Mouse (Mus musculus): ENCODE results near the gene Cldn7.

The Cldn7 gene

GRCm38 (mm10) chr11:69989949-69990348 lies 25.4 kb downstream of the Cldn7 start:
- intact Hi-C loops (cut with DNase I): no loop called here

DNA sequence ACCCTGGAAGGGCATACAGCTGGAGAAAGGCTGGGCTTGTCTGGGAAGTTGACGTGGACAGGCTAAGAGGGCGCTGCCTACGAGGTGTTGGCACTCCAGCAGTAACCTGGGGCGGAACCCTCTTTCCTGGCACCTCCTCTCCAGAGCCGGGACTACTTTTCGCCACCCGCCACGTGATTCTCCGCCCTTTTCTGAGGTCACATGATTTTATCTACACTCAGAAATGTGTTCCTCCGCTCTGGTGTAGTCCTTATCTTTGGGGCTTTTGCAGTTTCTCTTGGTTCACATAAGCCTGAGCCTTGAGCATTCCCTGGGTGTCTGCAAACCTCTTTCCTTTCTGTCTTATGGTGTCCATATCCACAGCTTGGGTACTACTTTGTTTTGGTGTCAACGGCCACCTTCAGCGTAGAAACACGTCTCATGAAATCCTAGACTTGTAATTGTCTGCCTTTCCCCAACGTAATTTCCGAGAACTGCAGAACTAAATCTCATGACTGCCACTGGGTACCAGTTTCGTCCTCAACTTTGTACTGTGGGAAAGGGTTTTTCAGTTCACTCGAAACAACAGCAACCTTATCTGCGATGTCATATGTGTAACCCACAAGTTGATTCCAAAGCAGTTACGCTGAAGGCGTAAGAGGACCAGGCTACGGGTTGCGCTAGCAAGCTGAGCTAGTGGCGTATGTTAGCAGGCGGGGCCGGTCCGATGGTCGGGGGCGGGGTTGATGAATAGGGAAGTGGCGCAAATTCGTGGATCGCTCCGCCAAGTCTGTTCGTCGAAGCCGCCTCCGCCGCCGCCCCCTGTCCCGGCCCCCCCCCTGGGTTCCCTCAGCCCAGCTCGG lies 26.5 kb downstream of the Cldn7 start, which contains the start of gene Gabarap:
Gene Gabarap, plus strand, starts transcription at position 294 of the 842 bp plus-strand sequence.
- intact Hi-C loops (cut with DNase I): no loop called here

GRCm38 (mm10) chr11:69991711-69992110 lies 27.1 kb downstream of the Cldn7 start:
- intact Hi-C loops (cut with DNase I): no loop called here

GRCm38 (mm10) chr11:69992396-69992795 lies 27.8 kb downstream of the Cldn7 start:
- intact Hi-C loops (cut with DNase I): no loop called here

DNA sequence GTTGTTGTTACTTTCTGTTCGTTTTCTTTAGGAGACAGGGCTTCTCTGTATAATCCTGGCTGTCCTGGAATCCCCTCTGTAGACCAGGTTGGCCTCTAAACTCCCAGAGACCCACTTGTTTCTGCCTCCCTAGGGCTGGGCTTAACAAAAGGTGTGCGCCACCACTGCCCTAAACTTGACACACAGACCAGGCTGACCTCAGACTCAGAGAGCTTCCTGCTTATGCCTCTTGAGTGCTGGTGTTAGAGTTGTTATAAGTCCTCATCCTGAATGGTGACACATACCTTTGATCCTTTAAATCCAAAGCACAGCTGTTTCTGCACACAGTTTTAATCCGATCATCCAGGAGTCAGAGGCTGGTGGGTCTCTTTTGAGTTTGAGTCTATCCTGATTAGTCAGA lies 28.4 kb downstream of the Cldn7 start:
- intact Hi-C loops (cut with DNase I): no loop called here

DNA sequence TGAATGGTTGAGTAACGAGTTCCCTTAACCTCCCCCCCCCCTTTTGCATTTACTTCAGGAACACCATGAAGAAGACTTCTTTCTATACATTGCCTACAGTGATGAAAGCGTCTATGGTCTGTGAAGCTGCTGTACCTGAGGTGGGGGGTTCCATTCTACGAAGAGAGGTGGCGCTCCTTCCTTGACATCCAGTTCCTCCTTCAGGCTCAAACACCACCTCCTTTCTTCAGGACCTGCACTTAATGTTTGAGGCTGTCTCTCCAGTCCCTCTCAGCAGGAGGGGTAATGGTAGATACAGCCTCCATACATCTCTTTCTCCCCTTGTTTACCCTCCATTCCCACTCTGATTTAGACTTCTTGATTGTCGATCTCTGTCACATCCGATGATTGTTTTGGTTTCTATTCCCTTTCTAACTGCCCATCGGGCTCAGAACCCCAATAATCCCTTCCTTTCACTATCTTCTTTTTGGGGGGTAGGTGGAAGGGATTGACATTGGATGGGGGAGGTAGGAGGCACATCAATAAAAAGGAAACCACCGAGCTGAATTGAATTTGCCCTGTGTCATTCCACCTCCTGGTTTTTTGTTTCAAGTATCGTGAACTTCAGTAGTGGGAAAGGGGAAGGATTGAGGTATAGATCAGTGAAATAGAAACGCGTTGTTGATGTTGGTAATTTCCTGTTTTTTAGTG lies 30.0 kb downstream of the Cldn7 start:
- intact Hi-C loops (cut with DNase I): no loop called here

- intact Hi-C loops (cut with DNase I): no loop called here
These were observed 30.9 kb downstream of the Cldn7 start, which contains the start of gene Phf23 for GRCm38 (mm10) chr11:69995391-69995960. TSS of gene Phf23 (plus strand) at chr11:69995777.

GRCm38 (mm10) chr11:69996161-69997061 lies 31.8 kb downstream of the Cldn7 start:
- intact Hi-C loops (cut with DNase I): no loop called here

DNA sequence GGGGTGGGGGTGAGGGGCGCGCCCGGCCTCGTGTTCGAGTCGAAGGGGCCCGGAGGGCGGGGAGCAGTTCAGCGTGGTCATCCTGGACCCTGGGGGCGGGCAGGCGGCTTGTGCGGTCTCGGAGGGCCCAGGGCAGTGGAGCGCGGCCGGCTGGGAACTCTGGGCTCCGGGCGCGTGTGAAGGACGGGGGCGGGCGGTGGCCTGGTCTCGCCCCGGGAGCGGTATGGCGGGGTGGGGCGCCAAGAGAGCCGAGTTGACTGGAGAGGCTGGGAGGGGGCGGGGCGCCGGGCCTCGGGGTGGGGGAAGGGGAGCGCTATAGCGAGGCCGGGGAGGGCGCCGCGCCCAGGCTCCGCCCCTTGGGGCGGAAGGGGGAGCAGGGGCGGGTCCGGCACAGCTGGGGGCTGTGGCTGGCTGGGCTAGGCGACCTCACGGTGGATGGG lies 32.5 kb downstream of the Cldn7 start:
- intact Hi-C loops (cut with DNase I): no loop called here

GRCm38 (mm10) chr11:69998567-69999491 lies 34.2 kb downstream of the Cldn7 start:
- intact Hi-C loops (cut with DNase I): no loop called here

DNA sequence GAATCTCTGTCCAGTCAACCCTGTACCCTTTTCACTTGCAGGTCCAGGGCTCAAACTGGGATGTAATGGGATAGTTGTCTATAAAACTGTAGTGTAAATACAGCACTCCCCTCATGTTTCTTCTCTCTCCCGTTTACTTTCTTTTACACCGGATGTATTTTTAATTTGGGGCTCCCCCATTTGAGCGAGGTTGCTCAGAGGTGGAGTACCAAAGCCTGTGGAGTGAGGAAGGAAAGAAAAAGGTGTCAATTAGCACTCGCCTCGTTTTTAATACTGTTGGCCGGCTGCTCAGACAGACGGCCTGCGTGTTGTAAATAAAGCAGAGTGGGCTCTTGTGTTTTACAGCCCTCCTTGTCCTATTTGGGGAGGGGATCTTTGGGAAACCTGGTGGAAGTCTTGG lies 35.1 kb downstream of the Cldn7 start:
- intact Hi-C loops (cut with DNase I): no loop called here

DNA sequence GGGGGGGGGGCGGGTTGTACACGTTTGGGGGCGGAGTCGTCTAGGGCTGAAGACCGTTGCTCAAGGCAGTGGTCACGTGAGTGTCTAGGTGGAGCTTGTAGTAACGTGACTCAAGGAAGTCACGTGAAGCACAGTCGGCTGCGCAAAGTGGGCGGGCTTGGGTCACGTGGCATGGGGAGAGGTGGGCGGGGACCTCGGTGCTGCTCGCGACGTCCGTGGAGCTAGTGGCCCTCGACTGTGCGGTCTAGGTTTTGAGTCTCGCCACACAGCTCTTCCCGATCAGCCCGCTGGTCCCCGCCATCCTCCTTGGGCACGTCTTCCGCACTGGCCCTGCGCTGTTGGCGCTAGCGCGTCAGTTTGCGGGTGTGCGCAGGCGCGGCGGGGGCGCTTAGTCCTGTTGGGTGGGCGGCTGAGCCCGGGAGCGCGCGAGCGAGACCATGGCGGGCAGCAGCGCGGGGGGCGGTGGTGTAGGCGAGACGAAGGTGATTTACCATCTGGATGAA lies 35.9 kb downstream of the Cldn7 start, which contains the start of gene Dvl2:
Gene Dvl2, plus strand, starts transcription at position 200 of the 503 bp plus-strand sequence.
- intact Hi-C loops (cut with DNase I): no loop called here

- intact Hi-C loops (cut with DNase I): no loop called here
These were observed 36.6 kb downstream of the Cldn7 start for GRCm38 (mm10) chr11:70001159-70001558.

DNA sequence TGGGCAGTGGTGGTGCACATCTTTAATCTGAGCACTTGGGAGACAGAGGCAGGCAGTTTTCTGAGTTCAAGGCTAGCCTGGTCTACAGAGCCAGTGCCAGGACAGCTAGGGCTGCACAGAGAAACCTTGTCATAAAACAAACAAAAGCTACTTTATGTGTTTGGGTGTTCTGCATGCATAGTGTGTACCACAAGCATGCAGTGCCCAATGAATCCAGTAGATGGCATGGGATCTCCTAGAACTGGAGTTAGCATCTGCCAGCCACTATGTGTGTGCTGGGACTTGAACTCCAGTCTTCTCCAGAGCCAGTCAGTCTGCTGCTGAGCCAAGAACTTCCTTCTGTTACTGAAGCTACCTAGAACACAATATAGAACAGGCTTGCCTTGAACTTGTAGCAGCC lies 37.3 kb downstream of the Cldn7 start:
- intact Hi-C loops (cut with DNase I): no loop called here

DNA sequence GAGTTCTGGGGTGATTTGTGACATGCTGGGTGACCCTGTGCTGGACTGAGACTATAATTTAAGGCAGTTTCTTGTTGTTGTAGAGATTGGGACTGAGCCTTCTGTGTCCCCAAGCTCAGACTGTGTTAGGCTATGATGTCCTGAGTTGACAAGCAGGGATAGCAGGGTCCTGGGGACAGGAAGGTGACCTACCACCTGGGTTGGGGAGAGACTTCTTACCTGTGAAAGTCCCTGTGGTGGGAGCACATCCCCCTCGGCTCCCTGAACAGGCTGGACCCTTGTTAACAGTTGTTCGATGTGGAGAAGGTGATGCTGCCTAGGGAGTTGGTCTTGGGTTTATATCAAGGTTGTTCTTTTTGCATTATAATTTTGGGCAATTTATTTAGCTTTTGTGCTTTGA lies 37.9 kb downstream of the Cldn7 start:
- intact Hi-C loops (cut with DNase I): no loop called here

GRCm38 (mm10) chr11:70005521-70005920 lies 40.9 kb downstream of the Cldn7 start:
- intact Hi-C loops (cut with DNase I): no loop called here

DNA sequence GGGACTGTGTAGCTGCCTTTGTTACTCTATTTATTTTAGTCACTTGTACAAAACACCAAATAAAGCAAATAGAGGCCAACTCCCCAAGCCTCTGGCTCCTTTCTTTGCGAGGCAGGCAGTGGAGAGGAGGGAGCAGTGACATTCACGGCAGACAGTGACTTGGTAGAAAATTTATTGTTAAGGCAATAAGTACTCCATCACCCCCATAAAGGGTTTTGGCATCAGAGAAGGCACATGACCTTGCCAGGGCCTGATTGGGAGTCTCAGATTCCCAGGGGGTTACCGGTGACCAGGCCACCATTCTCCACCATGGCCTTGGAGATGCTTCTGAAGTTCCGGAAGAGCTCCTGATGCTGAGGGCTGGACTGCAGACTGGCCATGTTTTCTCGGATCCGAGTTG lies 45.5 kb downstream of the Cldn7 start:
- intact Hi-C loops (cut with DNase I): no loop called here

- intact Hi-C loops (cut with DNase I): no loop called here
These were observed 46.0 kb downstream of the Cldn7 start for GRCm38 (mm10) chr11:70010548-70010947.

DNA sequence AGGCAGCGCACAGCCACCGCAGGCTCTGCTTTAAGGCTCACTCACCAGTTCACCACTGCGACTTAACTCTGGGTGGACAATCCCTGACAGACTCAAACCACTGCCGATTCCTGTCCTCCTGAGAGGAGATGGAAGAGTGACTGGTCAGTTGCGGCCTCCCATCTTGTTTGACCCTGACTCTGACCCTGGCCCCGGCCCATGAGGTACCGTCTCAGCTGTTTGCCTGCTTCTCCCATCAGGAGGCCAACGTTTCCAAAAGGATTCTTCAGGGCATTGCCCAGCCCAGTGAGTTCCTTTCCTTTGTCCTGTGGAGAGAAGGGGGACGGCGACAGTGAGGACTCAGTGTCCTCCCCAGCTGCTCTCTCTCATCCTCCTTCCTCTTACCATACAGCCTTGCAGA lies 46.4 kb downstream of the Cldn7 start:
- intact Hi-C loops (cut with DNase I): no loop called here

DNA sequence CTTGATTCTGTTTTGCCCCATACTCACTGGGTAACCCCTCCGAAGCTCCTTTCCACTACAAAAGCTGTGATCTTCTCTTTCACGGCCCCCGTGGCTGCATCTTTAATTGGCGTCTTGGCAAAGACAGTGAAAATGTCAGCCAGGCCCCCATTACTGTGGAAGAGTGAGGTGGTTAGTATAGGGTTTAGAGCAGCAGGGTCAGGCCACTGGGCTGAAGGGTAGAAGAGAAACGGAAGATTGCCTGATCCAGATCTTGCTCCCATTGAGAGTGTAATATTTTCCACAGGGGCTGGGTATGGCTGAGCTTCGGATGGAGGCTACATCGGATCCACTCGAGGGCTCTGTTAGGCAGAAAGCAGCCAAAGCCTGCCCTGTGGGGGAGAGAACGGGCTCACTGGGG lies 48.4 kb downstream of the Cldn7 start:
- intact Hi-C loops (cut with DNase I): no loop called here

Measured in adrenal gland (tissue).